Mouse (Mus musculus) limb, embryonic 11.5 days (tissue): Measurements from ENCODE around the gene Xxylt1. TPM values are rescaled to one million over a fixed set of nuclear protein-coding genes. Genes with fewer than 3 reads are reported as not detected.

Source experiments
- ATAC-seq: fragments of 200-750 bp; cut with Nextera tagmentation; 2 replicates; pipeline ENCODE4 v1.8.0; 2017; ENCODE audit warnings: low read depth; ENCODE audit not compliant: insufficient number of reproducible peaks, low FRiP score, low TSS enrichment
- DNase-seq: peaks from one replicate; pipeline ENCODE4 v3.0.0-alpha.2; 2015; ENCODE audit warnings: low spot score
- H3K27ac ChIP-seq: fragments of 300-500 bp; sonication (generic); replicated peaks from 2 replicates; pipeline ENCODE4 v1.5.1; 2014; ENCODE audit warnings: low read depth, mild to moderate bottlenecking, low read length
- H3K27me3 ChIP-seq: fragments of 300-500 bp; sonication (generic); 2 replicates; pipeline ENCODE4 v1.6.1; 2014; ENCODE audit warnings: mild to moderate bottlenecking, low read length, mixed read lengths; ENCODE audit not compliant: control insufficient read depth, insufficient read depth
- H3K36me3 ChIP-seq: fragments of 300-500 bp; sonication (generic); 2 replicates; pipeline ENCODE4 v1.6.1; 2014; ENCODE audit warnings: mild to moderate bottlenecking, low read length, moderate library complexity, mixed read lengths; ENCODE audit not compliant: control insufficient read depth, insufficient read depth
- H3K4me1 ChIP-seq: fragments of 300-500 bp; sonication (generic); 2 replicates; pipeline ENCODE4 v1.6.1; 2014; ENCODE audit warnings: low read length, mixed read lengths; ENCODE audit not compliant: control insufficient read depth, insufficient read depth
- H3K4me2 ChIP-seq: fragments of 300-500 bp; sonication (generic); 2 replicates; pipeline ENCODE4 v1.6.1; 2014; ENCODE audit warnings: low read depth, mild to moderate bottlenecking, moderate library complexity; ENCODE audit not compliant: severe bottlenecking
- H3K4me3 ChIP-seq: fragments of 300-500 bp; sonication (generic); 2 replicates; pipeline ENCODE4 v1.5.1; 2014; ENCODE audit warnings: low read depth, low read length
- H3K9ac ChIP-seq: fragments of 300-500 bp; sonication (generic); 2 replicates; pipeline ENCODE4 v1.6.1; 2014; ENCODE audit warnings: mild to moderate bottlenecking, low read length
- H3K9me3 ChIP-seq: fragments of 300-500 bp; sonication (generic); 2 replicates; pipeline ENCODE4 v1.6.1; 2016; ENCODE audit warnings: low read length; ENCODE audit not compliant: control insufficient read depth
- WGBS: fragments of 180-500 bp; shearing (Covaris S2); extraction: QIAGEN DNeasy Blood & Tissue Kit; methylation state at CpG from one replicate; pipeline ENCODE4 v1.1.7; 2014; 5-methylcytosine and 5-hydroxymethylcytosine counted together
- polyA plus RNA-seq: library from polyadenylated mRNA; unstranded; fragments of >200 nt; fragmentation: Nextera tagmentation; extraction: Ambion mirVana; gene quantifications from 2 replicates; pipeline ENCODE4 v1.2.1, GENCODE M21; 2014

Gene Xxylt1
- polyA plus RNA-seq, 1 experiment from 2014 or later, result 16.2 TPM

- ATAC-seq, result no peak
- Histone ChIP-seq H3K4me2 (no peak overlapping the region), H3K9me3 (no peaks in the 10 kb centered on the region), H3K27me3 (no peaks in the 10 kb centered on the region), H3K9ac (no peak overlapping the region), H3K36me3 (no peaks in the 10 kb centered on the region), H3K4me3 (no peak overlapping the region), H3K27ac (no peak overlapping the region), H3K4me1 (no peaks in the 10 kb centered on the region)
- DNase-seq, result no peak
Measured at GRCm38 (mm10) chr16:31027675-31028074, 53.6 kb downstream of the Xxylt1 start.

- Histone ChIP-seq H3K9me3 (no peaks in the 10 kb centered on the region), H3K4me2 (no peak overlapping the region), H3K27me3 (no peaks in the 10 kb centered on the region), H3K36me3 (no peaks in the 10 kb centered on the region), H3K9ac (no peak overlapping the region), H3K4me1 (no peaks in the 10 kb centered on the region), H3K4me3 (no peak overlapping the region), H3K27ac (no peak overlapping the region)
- DNase-seq (no peak), ATAC-seq (no peak)
- 91% methylated on average over 7 of the region's 7 CpGs for WGBS
Measured at GRCm38 (mm10) chr16:31025516-31025915, 55.7 kb downstream of the Xxylt1 start.

DNA sequence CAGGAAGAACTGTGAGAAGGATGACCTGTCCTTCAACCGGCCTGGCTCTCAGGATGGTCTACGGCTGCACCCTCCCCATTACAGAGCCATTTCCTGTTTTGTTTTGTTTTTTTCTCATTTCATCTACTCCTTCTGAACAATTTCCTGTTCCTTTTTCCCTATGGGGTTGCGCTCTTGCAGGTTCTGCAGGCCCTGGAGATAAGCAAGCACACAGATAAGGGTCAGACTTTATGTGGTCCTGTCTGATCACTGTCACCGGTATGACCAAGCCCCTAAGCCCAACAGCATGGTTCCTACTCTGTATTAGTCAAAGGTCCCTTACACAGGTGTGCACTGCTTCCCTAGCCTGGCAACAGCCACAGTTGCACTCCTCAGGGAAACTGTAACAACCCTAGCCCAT is 56.2 kb downstream of the Xxylt1 start:
- no peak for ATAC-seq
- 83% methylated on average over 4 of the region's 4 CpGs for WGBS
- H3K27ac ChIP-seq, result no peak overlapping the region
- H3K9ac ChIP-seq, result no peak overlapping the region
- no peaks in the 10 kb centered on the region for H3K4me1 ChIP-seq
- H3K36me3 ChIP-seq, result no peaks in the 10 kb centered on the region
- no peaks in the 10 kb centered on the region for H3K27me3 ChIP-seq
- no peak overlapping the region for H3K4me3 ChIP-seq
- no peak for DNase-seq
- no peaks in the 10 kb centered on the region for H3K9me3 ChIP-seq
- no peak overlapping the region for H3K4me2 ChIP-seq

DNA sequence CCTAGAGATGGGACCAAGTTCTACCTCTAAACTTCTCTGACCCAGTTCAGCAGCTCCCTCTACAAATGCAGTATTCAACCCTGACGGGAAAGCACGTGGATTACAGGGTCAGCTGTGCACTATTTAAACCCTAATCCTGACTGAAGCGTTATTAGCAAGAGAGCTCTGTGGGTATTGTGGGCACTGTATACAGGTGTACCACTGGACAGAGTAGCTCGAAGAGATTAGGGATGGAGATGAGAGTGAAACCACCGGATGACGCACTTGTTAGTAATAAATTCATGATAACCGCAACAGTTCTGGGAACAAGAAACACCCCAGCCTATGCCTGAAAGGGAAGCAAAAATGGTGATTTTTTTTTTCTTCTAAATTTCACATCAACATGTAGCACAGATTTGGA is 57.0 kb downstream of the Xxylt1 start:
- Histone ChIP-seq H3K4me3 (no peak overlapping the region), H3K4me1 (no peaks in the 10 kb centered on the region; the same call in 1 of the 2 replicates), H3K27ac (no peak overlapping the region), H3K36me3 (no peaks in the 10 kb centered on the region), H3K27me3 (no peaks in the 10 kb centered on the region), H3K4me2 (no peak overlapping the region), H3K9ac (no peak overlapping the region), H3K9me3 (no peaks in the 10 kb centered on the region)
- WGBS, result 91% methylated on average over 7 of the region's 7 CpGs
- no peak for ATAC-seq
- DNase-seq, result no peak

DNA sequence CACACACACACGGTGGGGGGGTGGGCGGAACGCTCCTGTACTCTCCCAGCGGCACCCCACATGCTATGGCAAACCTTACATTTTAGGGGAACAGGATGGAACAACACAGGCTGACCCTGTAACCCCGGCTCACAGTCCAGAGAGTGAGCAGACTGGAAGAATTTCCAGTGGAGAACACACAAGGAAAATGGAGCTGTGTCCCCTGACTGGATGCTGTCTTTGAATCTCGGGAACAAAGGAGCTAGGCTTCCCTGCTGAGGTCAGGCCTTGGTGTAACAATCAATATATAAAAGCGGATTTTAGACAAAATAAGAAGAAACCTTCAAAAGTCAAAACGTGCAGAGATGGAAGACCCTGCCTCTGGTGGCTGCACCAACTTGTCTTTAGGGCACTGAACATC is 57.4 kb downstream of the Xxylt1 start:
- no peak for DNase-seq
- no peaks in the 10 kb centered on the region for H3K36me3 ChIP-seq
- ATAC-seq, result no peak
- 87% methylated on average over 8 of the region's 8 CpGs for WGBS
- H3K9ac ChIP-seq, result no peak overlapping the region
- no peaks in the 10 kb centered on the region for H3K27me3 ChIP-seq
- no peaks in the 10 kb centered on the region for H3K9me3 ChIP-seq
- no peaks in the 10 kb centered on the region; the same call in 1 of the 2 replicates for H3K4me1 ChIP-seq
- H3K27ac ChIP-seq, result no peak overlapping the region
- no peak overlapping the region for H3K4me2 ChIP-seq
- H3K4me3 ChIP-seq, result no peak overlapping the region

GRCm38 (mm10) chr16:31022287-31022686 is 58.9 kb downstream of the Xxylt1 start:
- no peak for DNase-seq

GRCm38 (mm10) chr16:31019514-31019913 is 61.7 kb downstream of the Xxylt1 start:
- H3K4me3 ChIP-seq, result no peak overlapping the region
- H3K4me1 ChIP-seq, result no peaks in the 10 kb centered on the region; the same call in 1 of the 2 replicates
- no peak overlapping the region for H3K27ac ChIP-seq
- 80% methylated on average over 3 of the region's 3 CpGs for WGBS
- no peaks in the 10 kb centered on the region for H3K36me3 ChIP-seq
- H3K4me2 ChIP-seq, result no peak overlapping the region
- no peak for DNase-seq
- H3K9me3 ChIP-seq, result no peaks in the 10 kb centered on the region
- no peak overlapping the region for H3K9ac ChIP-seq
- no peak for ATAC-seq
- no peaks in the 10 kb centered on the region for H3K27me3 ChIP-seq

More at GRCm38 (mm10) chr16:31022287-31022686, 58.9 kb downstream of the Xxylt1 start:
- no peaks in the 10 kb centered on the region for H3K36me3 ChIP-seq
- H3K9me3 ChIP-seq, result no peaks in the 10 kb centered on the region
- H3K9ac ChIP-seq, result no peak overlapping the region
- H3K4me1 ChIP-seq, result no peaks in the 10 kb centered on the region; the same call in 1 of the 2 replicates
- H3K4me3 ChIP-seq, result no peak overlapping the region
- ATAC-seq, result no peak
- H3K4me2 ChIP-seq, result no peak overlapping the region
- H3K27ac ChIP-seq, result no peak overlapping the region
- H3K27me3 ChIP-seq, result no peaks in the 10 kb centered on the region
- WGBS, result 76% methylated on average over 5 of the region's 5 CpGs

DNA sequence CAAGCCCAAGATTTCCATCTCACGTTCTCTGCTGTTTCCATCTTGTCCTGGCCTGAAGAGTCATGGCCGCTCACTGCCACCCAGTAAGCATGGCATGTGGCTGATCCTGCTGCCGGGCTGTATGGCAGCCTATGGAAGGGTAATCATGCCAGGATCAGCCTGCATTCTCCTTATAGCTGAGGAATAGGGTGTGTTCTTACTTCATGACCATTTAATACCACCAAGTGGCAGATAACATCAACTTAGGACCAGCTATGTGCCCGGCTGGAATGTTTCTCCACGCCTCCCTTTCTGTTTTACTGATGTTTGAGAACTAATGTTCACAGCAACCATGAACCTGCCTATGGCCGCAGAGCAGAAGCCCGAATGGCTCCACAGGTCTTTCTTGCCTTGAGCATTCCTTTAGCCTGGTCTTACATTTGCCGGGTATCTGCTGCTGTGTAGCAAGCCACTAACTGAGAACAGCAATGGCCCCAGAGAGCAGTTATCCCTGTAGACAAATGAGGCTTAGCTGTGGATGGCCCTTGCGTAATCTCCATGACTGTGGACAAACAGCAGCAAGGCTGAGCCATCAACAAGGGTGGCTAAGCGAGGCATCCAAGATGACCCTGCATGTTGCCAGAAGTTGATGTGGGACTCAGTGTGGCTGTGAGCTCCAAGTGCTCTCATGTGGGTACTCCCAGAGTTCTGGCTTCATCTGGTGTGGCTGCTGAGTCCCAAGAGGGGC is 63.4 kb downstream of the Xxylt1 start:
- no peak overlapping the region for H3K27ac ChIP-seq
- H3K9me3 ChIP-seq, result no peaks in the 10 kb centered on the region
- H3K27me3 ChIP-seq, result no peaks in the 10 kb centered on the region
- 90% methylated on average over 10 of the region's 10 CpGs for WGBS
- H3K4me1 ChIP-seq, result no peaks in the 10 kb centered on the region; the same call in 1 of the 2 replicates
- DNase-seq (no peak), ATAC-seq (no peak)
- H3K4me3 ChIP-seq, result no peak overlapping the region
- no peak overlapping the region for H3K9ac ChIP-seq
- no peak overlapping the region for H3K4me2 ChIP-seq
- no peaks in the 10 kb centered on the region for H3K36me3 ChIP-seq

- no peak for ATAC-seq
- Histone ChIP-seq H3K9me3 (no peaks in the 10 kb centered on the region), H3K4me3 (no peak overlapping the region), H3K27ac (no peak overlapping the region), H3K4me1 (no peaks in the 10 kb centered on the region; the same call in 1 of the 2 replicates), H3K36me3 (no peaks in the 10 kb centered on the region), H3K9ac (no peak overlapping the region), H3K4me2 (no peak overlapping the region), H3K27me3 (no peaks in the 10 kb centered on the region)
- WGBS, result 81% methylated on average over 2 of the region's 2 CpGs
- no peak for DNase-seq
Measured at GRCm38 (mm10) chr16:31016669-31017068, 64.6 kb downstream of the Xxylt1 start.
